Mouse (Mus musculus): ENCODE data around the gene C1qtnf5.

C1qtnf5 gene

DNA sequence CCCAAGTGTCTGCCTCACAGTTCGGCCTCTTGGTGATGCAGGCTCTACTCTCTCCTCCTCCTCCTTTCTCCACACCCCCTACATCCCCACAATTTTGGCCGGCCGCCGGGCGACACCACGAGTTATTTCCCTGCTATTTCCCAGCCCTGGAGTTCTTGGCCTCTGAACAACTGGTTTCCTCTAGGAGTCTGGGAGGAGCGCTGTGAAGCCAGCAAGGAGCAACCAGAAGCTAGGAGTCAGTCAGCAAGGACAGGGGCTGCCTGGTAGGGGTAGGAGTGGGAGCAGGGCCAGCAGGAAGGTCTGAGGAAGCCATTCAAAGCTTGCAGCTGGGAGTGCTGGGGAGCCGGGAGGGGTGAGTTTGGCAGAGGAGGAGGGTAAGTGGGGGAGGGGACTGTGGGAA lies at the start of gene C1qtnf5:
TSS of gene C1qtnf5 (plus strand) at position 136 of the 400 bp plus-strand sequence.
- peak; percentile 87 to 94 for DNase-seq (ENCODE audit: low spot score in 2 of 2)

DNA sequence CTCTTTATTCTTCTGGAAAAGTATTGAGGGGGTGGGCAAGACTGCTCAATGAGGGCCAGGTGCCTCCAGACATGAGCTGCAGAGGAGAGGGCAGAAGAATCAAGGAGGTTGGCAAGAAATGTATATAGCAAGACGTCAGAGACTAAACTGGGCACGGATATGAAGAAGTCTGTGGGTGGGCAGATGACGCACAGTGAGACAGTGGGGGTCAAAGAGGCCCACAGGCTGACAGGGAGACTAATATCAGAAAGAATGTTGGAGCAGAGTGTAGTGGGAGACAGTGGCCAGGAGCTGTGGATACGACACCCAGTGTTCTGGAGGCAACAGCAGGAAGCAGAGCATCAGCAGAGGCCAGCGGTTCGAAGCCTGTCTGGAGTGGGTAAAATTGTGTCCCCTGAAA lies 48.4 kb upstream of the C1qtnf5 start:
- no peak for DNase-seq (ENCODE audit: low spot score in 2 of 2)

DNA sequence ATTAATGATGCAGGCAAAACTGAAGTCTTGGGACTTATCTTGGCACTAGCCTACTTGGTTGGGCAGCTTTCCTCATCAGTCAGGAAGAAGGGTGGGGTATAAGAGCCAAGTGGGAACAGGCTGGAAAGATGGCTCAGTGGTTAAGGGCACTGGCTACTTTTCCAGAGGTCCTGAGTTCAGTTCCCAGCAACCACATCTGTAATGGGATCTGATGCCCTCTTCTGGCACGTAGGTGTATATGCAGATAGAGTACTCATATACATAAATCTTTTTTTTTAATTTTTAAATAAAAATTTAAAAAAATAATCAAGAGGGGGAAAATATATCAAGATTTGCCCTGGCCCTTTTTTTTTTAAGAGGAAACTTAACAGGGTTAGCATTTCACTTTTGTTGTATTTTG lies 41.9 kb upstream of the C1qtnf5 start:
- no peak for DNase-seq (ENCODE audit: low spot score in 2 of 2)

DNA sequence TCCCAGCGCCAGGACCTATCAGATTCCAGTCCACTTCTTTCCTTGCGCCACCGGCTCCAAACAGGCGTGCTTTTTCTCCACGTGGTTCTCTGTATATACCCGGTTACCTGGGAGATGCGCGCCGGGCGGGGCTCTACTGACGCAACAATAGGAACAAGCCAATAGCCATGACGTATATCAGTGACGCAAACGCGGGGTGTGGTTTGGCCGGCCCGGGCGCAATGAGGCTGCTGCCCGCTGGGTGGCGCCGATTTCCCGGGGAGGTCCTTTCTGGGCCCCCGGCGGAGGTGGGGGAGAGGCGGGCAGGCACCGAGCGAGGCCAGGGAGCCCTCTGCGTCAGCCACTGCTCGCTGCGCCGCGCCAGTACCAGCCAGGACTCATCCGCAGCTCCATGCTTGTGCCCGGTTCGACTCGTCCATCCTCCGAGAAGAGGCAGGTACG lies 40.2 kb upstream of the C1qtnf5 start, which contains the start of gene Usp2:
TSS of gene Usp2 (plus strand) at position 237 of the 441 bp plus-strand sequence.
- DNase-seq (ENCODE audit: low spot score in 2 of 2), result peak; percentile 98 to 99

DNA sequence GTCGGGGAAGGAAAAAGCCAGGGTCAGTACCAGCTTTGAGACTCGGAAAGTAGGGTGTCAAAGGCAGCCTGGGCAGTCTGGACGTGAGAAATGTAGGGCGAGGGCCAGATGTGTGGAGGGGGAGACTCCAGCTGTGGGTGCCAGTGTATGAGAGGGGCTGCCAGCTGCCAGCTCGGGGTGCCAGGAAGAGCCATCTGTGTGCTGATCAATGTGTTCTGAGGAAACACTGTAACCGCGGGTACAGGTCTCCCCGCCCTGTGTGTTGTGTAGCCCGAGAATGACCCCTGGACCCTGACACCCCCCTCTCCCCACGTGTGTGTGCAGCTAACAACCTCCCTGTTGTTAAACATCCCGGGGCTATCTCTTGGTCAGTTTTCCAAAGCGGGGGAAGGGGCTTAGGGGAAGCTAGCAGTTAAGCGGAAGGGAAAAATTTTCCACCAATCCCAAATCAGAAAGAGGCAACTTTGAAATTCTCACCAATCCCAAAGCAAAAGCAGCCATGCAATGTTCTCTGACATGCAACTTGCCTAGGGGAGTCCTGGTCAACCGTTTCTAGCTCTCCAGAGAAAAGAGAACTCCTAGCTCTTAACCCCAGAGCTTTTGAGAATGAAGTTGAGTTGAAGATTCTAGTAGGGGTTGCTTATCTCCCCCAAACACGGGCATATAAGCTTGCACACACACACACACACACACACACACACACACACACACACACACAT lies 39.6 kb upstream of the C1qtnf5 start:
- DNase-seq (ENCODE audit: low spot score in 2 of 2), result no peak

DNA sequence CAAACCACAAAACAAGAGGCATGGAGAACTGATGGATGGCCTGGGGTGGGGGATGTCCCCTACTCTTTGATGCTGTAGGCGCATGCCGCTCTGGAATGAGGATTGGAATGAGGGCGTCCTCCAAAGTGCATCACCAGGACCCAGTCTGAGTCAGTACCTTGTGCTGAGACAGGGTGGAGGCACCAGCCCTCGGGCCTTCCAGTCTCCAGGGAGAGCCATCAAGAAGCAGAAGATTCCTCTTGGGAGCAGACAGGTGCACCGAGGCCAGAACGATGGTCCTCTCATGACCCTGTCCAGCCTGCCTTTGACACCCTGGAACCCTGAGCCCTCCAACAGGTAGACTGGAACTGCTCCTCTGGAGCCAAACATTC lies 39.1 kb upstream of the C1qtnf5 start:
- DNase-seq (ENCODE audit: low spot score in 2 of 2), result no peak

DNA sequence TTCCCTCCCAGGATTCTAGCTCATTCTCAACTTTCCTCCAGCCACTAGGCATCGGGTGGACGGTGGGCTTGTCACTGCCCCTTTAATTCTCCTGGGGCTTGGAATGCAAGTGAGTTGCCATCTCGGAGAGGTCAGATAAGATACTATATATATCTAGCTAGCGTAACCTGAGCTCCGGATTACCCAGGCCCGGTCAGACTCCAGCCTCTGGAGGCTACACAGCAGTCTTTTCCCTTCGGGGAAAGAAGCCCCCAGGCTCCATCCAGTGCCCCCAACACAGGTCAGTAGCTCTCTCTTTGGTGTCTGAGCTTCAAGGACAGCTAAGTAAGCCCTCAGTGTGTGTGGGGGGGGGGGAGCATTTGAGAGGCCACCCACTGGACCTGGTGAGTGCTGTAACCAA lies 37.8 kb upstream of the C1qtnf5 start:
- no peak for DNase-seq (ENCODE audit: low spot score in 2 of 2)

DNA sequence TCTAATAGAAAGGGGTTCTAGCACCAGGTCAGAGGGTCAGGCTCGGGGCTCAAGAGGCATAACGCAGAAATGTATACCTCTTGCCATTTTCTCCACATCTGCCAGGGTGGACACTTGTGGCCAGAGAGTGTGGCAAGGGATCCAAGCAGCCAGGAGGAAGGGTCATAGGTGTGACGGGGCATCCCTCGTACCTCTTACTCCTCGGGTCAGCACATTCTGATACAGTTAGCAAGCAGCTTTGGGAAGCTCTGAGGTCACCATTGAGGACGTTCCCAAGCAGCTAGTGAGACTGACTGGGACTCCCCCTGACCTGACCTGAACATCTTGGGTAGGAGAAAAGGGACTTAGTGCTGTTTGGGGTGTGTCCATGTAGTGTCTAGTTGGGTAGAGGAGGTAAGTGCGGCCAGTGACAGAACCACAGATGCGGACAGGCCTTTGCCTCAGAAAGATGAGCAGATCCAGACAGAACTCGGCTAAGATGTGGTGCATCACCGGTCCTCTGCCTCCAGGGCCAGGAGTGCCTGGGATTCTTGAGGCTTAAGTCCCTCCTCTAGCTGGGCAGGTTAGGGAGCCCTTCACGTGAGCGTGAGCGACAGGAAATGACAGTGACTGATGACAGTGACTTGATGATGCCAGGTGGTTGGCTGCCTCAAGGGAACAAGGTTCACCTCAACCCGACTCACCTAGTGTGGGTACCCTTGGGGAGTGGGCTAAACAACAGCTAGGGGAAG lies 36.8 kb upstream of the C1qtnf5 start:
- DNase-seq (ENCODE audit: low spot score in 2 of 2), result no peak

DNA sequence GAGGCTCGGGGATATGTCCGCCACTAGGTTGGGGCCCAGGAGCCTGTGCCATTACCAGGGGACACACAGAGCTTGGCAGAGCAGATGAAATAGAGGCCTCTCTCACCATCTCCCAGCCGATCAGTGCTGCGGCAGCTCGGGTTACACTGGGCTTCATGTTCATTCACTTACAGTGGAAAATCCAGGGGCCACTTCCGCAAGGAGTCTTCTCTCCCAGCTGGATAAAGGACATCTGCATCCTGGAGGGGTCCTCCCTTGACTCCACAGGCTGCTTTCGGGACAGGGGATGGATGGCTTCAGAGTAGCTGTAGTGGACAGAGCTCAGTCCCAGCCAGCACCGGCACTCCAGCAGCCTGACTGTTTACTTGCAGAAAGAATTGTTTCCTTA lies 36.2 kb upstream of the C1qtnf5 start:
- DNase-seq (ENCODE audit: low spot score in 2 of 2), result no peak

DNA sequence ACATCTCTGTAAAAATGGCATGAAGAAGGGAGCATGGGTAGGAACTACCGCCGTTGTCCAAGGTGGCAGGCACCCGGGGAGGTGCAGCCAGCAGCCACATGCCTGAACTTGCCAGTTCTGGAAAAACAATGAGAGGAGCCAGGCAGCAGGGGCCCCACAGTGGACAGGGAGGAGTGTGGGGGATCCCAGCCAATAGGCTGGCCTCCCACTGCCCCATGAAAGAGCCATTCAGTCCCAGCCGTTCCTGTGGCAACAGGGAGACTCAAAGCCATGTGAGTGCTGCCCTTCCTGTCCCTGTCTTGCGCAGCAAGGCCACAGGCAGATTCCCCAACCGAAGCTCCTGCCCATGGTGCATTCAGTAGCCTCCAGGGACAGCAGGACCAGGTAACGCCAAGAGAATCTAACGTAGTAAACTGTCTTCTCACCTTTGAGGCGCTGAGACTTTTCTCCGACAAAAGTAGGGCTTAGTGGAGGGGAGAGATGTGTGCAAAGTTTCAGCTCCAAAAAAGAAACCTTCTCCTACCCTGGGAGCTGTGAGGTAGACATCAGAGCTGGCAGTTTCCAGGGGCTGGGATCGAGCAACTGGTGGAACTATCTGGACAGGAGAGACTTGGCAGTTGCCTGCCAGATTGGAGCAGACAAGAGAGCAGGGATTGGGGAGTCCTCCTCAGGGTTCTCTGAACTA lies 35.0 kb upstream of the C1qtnf5 start:
- DNase-seq (ENCODE audit: low spot score in 2 of 2), result no peak

DNA sequence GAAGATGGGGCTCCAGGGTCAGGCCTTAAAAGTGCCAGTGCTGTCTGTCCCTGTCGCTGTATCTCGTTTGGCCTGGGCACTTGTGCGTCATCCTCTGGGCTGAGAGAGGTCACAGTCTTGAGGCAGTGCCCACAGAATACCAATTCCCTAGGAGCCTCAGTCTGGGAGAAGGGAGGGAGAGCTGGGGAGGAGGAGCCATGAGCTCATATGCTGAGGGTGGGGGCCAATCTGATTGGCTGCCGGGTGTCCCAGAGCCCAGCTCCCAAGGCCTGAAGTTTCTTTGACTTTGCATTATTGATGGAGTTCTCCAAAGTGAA lies 34.5 kb upstream of the C1qtnf5 start:
- no peak for DNase-seq (ENCODE audit: low spot score in 2 of 2)

DNA sequence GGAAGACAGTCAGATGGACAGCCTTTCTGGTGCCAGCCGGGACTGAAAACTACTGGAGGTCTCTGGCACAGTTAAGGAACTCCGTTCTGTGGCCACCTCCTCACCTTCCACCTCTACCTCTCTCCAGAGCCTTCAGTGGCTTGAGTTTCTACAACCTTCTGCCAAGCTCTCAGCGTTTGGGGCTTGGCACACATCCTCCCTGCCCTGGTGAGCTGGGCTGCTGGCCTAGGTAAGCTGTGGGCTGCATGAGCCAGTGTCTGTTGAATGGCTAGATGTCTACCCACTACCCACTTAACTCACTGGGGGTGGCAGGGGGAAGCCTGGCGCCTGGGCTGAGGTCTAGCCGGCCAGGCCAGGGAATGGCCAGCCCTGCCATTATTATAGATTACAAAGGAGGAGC lies 33.9 kb upstream of the C1qtnf5 start:
- DNase-seq (ENCODE audit: low spot score in 2 of 2), result no peak

DNA sequence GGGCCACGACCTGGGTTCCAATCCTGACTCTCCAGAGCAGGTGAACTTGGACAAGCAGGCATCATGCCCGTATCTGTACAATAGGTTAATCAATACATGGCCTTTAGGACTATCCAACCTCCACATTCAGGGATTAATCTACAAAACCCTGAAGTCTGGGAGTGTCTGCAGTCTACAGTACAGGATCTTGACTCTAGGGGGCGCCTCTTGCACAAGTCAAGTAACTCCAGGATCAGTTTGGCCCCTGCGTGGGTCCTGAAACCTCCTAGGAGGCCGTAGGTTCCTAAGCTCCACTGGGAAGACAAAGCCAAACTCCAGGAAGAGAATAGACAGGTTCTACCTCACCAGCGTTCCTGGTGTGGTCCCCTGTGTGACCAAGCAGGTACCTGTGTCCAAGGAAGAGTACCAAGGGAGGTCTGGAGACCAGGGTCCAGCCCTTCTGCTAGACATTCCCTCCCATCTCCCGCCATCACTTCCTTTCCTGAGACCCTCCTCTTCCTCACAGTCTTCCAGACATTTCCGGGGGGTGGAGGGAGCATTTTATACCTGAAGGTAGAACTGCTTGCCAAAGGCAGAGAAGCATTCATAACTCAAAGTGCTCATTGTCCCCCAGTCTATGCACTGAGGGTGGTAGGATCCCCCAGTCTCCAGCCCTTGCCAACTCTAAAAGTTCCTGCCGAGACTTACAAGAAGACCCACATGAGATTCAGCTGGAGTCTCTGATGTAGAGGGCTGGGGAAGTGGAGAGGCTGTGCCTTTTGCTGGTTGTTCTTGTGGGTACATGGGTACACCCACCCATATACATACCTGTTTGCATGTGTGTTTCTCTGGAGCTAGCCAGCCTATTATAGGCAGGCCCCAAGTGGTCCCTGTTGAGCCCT lies 32.4 kb upstream of the C1qtnf5 start:
- no peak for DNase-seq (ENCODE audit: low spot score in 2 of 2)

DNA sequence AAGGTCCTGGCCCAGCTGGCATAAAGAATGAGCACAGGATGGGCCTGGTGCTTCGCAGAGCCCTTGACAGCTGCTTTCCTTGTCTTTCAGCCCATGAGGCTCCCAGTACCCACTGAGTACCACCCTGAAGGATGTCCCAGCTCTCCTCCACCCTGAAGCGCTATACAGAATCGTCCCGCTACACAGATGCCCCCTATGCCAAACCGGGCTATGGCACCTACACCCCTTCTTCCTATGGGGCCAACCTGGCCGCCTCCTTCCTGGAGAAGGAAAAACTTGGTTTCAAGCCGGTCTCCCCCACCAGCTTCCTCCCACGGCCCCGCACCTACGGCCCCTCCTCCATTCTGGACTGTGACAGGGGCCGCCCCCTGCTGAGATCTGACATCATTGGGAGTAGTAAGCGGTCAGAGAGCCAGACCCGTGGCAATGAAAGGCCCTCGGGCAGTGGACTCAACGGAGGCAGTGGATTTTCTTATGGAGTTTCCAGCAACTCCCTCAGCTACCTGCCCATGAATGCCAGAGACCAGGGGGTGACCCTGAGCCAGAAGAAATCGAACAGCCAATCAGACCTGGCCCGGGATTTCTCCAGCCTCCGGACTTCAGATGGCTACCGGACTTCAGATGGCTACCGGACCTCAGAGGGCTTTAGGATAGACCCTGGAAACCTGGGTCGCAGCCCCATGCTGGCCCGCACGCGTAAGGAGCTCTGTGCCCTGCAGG lies 31.6 kb upstream of the C1qtnf5 start:
- DNase-seq (ENCODE audit: low spot score in 2 of 2), result no peak

DNA sequence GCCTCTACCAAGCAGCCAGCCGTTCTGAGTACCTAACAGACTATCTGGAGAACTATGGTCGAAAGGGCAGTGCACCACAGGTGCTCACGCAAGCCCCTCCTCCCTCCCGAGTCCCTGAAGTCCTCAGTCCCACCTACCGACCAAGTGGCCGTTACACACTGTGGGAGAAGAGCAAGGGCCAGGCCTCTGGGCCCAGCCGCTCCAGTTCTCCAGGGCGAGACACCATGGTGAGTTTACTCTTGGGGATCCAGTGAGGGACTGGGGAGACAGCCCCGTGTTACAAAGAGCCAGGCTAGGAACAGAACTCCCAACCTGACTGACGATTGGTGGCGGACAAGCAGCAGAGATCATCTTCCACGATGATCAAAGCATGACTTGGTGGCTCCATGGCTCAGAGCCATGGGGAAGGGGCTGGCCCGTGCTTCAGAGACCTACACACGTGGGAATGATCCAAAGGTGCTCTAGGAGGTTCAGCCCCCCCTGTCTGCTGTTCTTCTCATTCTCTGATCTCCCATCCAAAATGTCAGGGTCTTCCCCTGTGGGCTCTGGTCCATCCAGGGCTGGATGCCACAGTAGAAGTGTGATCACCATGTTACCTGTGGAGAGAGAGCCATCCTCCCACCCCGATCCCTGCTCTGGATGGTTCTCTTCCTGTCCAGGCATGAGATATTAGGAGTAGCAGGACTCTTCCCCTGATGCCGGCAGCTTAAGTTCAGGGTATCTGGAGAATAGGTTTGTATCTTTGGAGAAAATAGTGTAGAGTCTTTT lies 30.9 kb upstream of the C1qtnf5 start:
- no peak for DNase-seq (ENCODE audit: low spot score in 2 of 2)

DNA sequence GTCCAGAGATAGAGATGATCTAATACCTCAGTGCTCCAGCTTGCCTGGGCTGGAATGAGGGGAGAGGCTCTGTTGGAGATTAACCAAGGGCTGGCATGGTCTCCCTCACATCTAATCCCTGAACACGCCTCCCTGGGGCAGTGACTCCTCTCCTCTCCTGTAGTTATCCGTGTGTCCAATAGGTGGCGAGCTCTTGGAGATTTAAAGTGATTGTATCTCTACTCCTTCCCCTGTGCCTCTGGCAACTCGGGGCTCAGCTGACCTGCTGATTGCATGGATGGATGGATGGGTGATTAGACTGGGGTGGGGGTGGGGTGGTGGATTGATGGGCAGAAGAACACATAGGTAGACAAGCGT lies 30.3 kb upstream of the C1qtnf5 start:
- DNase-seq (ENCODE audit: low spot score in 2 of 2), result peak in 1 of 2 experiments; percentile 60

DNA sequence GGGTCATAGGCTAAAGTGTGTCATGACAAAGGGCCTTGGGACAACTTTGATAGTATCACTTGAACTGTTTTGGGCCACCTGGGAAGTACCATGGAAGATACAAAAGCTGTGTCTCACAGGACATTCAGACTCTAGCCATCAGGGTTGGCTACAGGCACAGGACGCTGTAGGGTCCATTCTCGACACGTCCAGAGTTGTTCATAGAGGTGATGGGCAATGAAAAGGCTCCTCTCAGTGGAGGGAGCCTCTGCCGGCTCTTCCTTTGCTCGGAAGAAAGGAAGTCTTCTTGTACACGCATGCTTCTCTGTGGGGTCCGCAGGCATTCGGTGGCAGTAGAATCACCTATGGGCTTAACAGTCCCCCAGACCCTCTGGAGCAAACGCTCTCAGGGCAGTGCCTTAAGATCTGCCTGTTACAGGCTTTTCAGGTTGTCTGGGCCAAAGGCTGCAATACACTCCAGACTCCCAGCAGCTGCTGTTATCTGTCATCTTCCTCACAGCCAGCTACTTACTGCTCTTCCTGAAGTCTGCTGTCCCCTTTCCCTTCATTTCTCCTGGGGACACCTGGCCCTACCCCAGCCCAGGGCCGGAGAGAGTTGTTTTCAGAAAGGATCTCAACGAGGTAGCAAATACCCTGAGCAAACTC lies 29.7 kb upstream of the C1qtnf5 start:
- DNase-seq (ENCODE audit: low spot score in 2 of 2), result no peak

DNA sequence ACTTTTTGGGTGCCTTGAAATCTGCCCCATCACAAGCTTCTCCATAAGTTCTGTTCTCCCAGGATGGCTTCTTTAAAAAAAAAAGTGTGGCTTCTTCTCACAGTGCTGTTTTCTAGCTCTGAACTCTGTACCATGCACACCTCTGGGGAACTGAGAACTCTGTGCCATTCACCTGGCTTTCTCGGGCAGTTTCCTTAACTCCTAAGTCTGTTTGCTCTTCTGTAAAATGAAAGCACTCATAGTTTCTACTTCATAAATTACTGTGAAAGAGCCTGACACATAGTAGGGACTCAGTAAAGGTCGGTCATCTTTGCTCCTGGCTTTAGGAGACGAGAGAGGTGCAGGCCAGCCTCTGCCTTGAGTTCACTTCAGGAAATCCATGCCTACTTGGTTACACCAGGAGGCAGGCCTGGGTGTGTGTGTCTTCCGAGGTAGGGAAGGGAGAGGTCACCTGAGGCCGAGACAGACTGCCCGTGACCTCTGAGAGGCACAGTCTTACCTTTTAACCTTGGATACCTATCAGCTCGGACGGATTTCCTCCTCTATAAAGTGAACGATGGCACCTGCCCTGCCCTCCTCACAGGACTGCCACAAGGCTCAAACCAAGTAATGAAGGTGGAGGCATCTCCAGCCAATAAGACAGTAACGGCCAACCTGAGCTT lies 28.8 kb upstream of the C1qtnf5 start:
- DNase-seq (ENCODE audit: low spot score in 2 of 2), result no peak

DNA sequence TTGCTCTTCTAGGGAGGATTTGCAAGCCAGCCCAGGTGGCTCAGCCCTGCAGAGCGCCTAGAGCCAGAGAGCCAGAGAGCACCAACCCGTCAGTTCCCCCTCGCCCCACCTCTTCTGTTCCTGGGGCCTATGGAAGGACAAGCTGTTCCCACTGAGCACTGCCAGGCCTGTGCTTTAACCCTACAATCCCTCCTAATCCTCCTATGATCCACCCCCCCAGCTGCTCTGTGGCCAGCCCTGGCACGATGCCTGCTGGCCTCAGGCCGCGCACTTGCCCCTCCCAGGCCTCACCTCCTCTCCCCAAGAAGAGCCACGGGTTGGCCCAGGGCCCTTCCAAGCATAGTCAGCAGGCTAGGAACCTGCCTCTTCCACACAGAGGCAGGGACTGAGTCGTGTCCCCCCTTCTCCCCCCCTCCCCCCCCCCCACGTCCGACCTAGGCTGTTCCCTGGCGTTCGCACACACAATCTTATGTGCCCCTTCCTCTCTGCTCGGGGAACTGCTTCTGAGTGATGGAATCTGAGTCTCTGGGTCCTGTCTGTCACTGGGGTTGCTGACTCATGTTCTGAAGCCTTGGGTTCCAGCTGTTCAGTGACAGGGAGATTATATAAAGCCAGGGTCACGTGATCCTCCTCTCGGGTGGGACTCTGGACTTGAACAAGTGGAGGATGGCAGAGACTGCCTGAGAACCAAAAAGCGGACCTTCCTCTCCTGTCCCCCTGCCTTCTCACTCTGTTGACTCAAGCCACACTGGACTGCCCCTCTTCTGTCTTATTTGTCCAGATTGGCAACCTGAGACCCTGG lies 27.9 kb upstream of the C1qtnf5 start:
- DNase-seq (ENCODE audit: low spot score in 2 of 2), result peak; percentile 80 to 86

Measured in urinary bladder, postnatal 4 days (tissue).